Mouse (Mus musculus) myocyte (in vitro differentiated cells): ENCODE data around the gene H2-Q1.

Experiments used
- E2F4 ChIP-seq: IDR thresholded peaks from one replicate; pipeline ENCODE4 v1.6.1; 2011; ENCODE audit warnings: mild to moderate bottlenecking, control low read depth, moderate library complexity; ENCODE audit not compliant: insufficient read depth
- MAX ChIP-seq: IDR thresholded peaks from one replicate; pipeline ENCODE4 v1.6.1; 2011; ENCODE audit warnings: low read depth, mild to moderate bottlenecking, control low read depth
- MYOD1 ChIP-seq, 3 experiments: IDR thresholded peaks; one replicate each; pipeline ENCODE4 v1.6.1; 2011; ENCODE audit warnings: control low read depth in 2 of 3, low read depth in 2 of 3, mild to moderate bottlenecking in 2 of 3, moderate library complexity in 1 of 3; ENCODE audit not compliant: insufficient read length in 2 of 3, control insufficient read depth in 1 of 3
- MYOG ChIP-seq, 3 experiments: IDR thresholded peaks; one replicate each; pipeline ENCODE4 v1.6.1; 2011; ENCODE audit warnings: control low read depth in 2 of 3, low read depth in 2 of 3, mild to moderate bottlenecking in 2 of 3; ENCODE audit not compliant: insufficient read length in 2 of 3, control insufficient read depth in 1 of 3, insufficient read depth in 1 of 3
- POLR2A ChIP-seq: IDR thresholded peaks from one replicate; pipeline ENCODE4 v1.6.1; 2011; ENCODE audit warnings: low read depth, mild to moderate bottlenecking, control low read depth, moderate library complexity; ENCODE audit not compliant: insufficient read length
- REST ChIP-seq: IDR thresholded peaks from one replicate; pipeline ENCODE4 v1.6.1; 2011; ENCODE audit warnings: mild to moderate bottlenecking, control low read depth, moderate library complexity; ENCODE audit not compliant: insufficient read depth, insufficient read length
- SRF ChIP-seq: IDR thresholded peaks from one replicate; pipeline ENCODE4 v1.6.1; 2011; ENCODE audit warnings: low read depth; ENCODE audit not compliant: control insufficient read depth, insufficient read length
- TCF12 ChIP-seq: IDR thresholded peaks from one replicate; pipeline ENCODE4 v1.6.1; 2011; ENCODE audit warnings: mild to moderate bottlenecking, control low read depth; ENCODE audit not compliant: poor library complexity, insufficient read depth, severe bottlenecking
- TCF3 ChIP-seq: IDR thresholded peaks from one replicate; pipeline ENCODE4 v1.6.1; 2011; ENCODE audit warnings: low read depth, control low read depth; ENCODE audit not compliant: insufficient read length
- USF1 ChIP-seq: IDR thresholded peaks from one replicate; pipeline ENCODE4 v1.6.1; 2011; ENCODE audit warnings: low read depth, mild to moderate bottlenecking, control low read depth, moderate library complexity

DNA sequence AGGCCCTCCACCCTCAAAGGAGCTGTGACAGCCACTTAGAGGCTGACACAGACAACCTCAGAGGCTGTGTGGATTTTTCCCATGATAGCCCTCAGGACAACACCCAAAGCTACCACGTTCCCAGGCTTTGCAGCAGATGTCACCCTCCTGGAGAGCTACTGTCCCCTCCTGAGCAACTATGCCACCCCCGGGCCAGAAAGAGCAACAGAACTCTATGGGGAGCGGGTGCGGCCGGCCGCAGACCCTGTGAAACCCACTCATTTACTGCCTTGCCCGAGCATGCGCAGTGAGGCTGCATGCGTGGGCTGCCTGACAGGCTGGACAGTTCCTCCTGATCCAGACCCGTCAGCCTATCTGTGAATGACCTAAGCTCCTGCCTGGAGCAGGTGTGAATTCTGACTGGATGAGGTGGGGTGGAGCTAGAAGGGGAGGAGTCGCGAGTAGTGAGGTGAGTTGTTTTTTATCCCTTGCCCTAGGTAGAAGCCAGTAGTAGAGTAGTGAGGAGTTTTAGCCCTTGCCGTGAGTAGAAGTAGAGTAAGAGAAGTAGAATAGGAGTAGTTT lies 43.8 kb upstream of the H2-Q1 start:
- TF ChIP-seq POLR2A = no peak
- no peak for TF ChIP-seq REST
- TF ChIP-seq USF1 = no peak
- no peak for TF ChIP-seq MYOG (IDR thresholded peaks at IDR 0.05; ENCODE audit: control insufficient read depth in 1 of 3, insufficient read depth in 1 of 3, insufficient read length in 2 of 3, low read depth in 2 of 3)
- no peak for TF ChIP-seq MYOD1 (IDR thresholded peaks at IDR 0.05; ENCODE audit: control insufficient read depth in 1 of 3, insufficient read length in 2 of 3, low read depth in 2 of 3)
- no peak for TF ChIP-seq MAX
- no peak for TF ChIP-seq TCF12
- TF ChIP-seq E2F4 = no peak
- no peak for TF ChIP-seq SRF
- no peak for TF ChIP-seq TCF3
